Mouse (Mus musculus) retina, adult 2 months (tissue): ENCODE measurements around the gene Gm3573.
"Not testable (repeated sequence)": the region's sequence is repeated elsewhere in the genome, so short reads cannot be mapped to it uniquely, and the experiment has no call there.

Source experiments
- DNase-seq: peaks from one replicate; pipeline ENCODE4 v3.0.0-alpha.2; 2012; ENCODE audit warnings: low read depth, low spot score

Gm3573 gene

DNA sequence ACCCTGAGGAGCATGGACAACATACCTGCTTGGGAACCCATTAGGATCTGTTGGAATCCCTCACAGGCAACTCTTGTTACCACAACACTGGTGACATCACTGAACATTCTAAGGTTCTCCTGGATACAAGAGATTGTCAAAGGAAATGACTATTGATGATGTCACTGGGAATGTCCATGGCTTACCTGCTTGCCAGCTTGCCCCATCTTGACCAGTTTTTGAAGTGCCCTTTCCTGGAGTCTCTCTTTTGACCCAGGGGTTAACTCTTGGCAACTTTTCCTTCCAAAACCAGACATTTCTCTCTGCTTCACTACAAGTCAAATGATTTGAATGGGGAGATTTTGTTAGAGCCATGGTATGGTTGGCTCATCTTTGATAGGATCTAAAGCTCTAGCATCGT, at the start of gene Gm3573:
Gm3573 (minus strand) TSS at position 101 of the 400 bp plus-strand sequence.
- DNase-seq: not testable (repeated sequence)

DNA sequence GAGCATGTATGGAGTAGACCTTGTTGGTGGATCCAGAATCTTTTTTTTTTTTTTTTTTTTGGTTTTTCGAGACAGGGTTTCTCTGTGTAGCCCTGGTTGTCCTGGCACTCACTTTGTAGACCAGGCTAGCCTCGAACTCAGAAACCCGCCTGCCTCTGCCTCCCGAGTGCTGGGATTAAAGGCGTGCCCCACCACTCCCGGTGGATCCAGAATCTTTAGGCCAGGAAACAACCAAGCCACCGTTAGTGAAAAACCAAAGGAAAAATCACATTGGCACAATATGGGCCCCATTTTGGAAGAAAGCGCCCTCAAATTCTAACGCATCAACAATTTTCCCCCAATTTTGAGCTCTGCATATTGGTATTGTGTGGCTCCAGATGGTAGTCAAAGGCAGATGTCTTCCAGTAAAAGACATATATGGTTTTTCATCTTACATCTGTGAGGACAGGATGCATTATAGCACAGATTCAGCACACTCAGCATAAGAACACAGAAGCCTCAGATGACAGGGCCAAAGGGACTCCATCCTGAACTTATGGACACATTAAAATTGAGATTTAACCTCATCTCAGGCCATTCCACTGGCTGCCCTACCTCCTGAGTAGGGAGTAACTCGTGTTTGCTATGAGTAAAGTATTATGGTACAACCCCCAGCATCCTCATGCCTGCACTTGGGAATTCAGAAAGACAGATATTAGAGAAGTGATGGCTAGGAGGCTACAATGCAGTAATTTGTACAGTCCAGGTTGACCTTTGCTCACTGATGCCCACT, 26.4 kb upstream of the Gm3573 start:
- DNase-seq: not testable (repeated sequence)

DNA sequence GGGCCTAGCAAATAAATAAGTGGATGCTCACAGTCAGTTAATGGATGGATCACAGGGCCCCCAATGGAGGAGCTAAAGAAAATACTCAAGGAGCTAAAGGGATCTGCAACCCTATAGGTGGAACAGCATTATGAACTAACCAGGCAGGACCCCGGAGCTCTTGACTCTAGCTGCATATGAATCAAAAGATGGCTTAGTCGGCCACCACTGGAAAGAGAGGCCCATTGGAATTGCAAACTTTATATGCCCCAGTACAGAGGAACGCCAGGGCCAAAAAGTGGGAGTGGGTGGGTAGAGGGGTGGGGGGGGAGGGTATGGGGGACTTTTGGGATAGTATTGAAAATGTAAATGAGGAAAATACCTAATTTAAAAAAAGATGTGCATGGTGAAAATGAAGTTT, 6.7 kb downstream of the Gm3573 start:
- not testable (repeated sequence) for DNase-seq

DNA sequence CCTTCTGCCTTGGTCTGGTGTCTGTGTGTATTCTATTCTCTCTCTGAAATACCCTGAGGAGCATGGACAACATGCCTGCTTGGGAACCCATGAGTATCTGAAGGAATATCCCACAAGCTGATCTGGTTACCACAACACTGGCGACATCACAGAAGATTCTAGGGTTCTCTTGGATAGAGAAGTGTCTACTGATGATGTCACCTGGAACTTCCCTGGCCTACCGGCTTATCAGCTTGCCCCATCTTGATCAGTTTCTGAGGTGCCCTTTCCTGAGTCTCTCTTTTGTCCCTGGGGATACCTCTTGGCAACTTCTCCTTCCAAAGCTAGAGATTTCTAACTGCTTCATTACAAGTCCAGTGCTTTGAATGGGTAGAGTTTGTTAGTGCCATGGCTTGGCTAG, 28.1 kb downstream of the Gm3573 start, which contains the start of gene Gm17027:
Gm17027 (minus strand) TSS at position 101 of the 400 bp plus-strand sequence.
- DNase-seq: not testable (repeated sequence)
